Mouse (Mus musculus) heart, embryonic 12.5 days (tissue): ENCODE results near the gene Zfp512b. TPM values are rescaled to one million over a fixed set of nuclear protein-coding genes. Genes with fewer than 3 reads are reported as not detected.
A peak's percentile ranks its signal among the peaks of the same experiment; 100 is the strongest.

Experiments used
- ATAC-seq: fragments of 200-750 bp; cut with Nextera tagmentation; 2 replicates; pipeline ENCODE4 v1.8.0; 2017; ENCODE audit warnings: moderate TSS enrichment, moderate library complexity; ENCODE audit not compliant: insufficient number of reproducible peaks, low FRiP score
- H3K27ac ChIP-seq: fragments of 300-500 bp; sonication (generic); 2 replicates; pipeline ENCODE4 v1.5.1; 2016; ENCODE audit warnings: mild to moderate bottlenecking, moderate library complexity; ENCODE audit not compliant: poor library complexity, severe bottlenecking
- H3K27me3 ChIP-seq: fragments of 300-500 bp; sonication (generic); replicated peaks from 2 replicates; pipeline ENCODE4 v1.6.1; 2016; ENCODE audit warnings: mild to moderate bottlenecking, moderate library complexity
- H3K36me3 ChIP-seq: fragments of 300-500 bp; sonication (generic); 2 replicates; pipeline ENCODE4 v1.6.1; 2016; ENCODE audit warnings: mild to moderate bottlenecking, moderate library complexity
- H3K4me1 ChIP-seq: fragments of 300-500 bp; sonication (generic); replicated peaks from 2 replicates; pipeline ENCODE4 v1.6.1; 2016; ENCODE audit warnings: mild to moderate bottlenecking
- H3K4me2 ChIP-seq: fragments of 300-500 bp; sonication (generic); 2 replicates; pipeline ENCODE4 v1.6.1; 2016; ENCODE audit warnings: mild to moderate bottlenecking, moderate library complexity
- H3K4me3 ChIP-seq: fragments of 300-500 bp; sonication (generic); 2 replicates; pipeline ENCODE4 v1.5.1; 2016; ENCODE audit warnings: mild to moderate bottlenecking
- H3K9ac ChIP-seq: fragments of 300-500 bp; sonication (generic); 2 replicates; pipeline ENCODE4 v1.6.1; 2016; ENCODE audit warnings: mild to moderate bottlenecking, moderate library complexity
- H3K9me3 ChIP-seq: fragments of 300-500 bp; sonication (generic); replicated peaks from 2 replicates; pipeline ENCODE4 v1.6.1; 2016; ENCODE audit warnings: mild to moderate bottlenecking, moderate library complexity
- WGBS: fragments of 180-500 bp; shearing (Covaris S2); methylation state at CpG from one replicate; pipeline ENCODE4 v1.1.7; 2016; 5-methylcytosine and 5-hydroxymethylcytosine counted together
- microRNA-seq: library from miRNA; unstranded; fragments of <30 nt; microRNA quantifications from one replicate; pipeline ENCODE4, GENCODE M21; 2017
- polyA plus RNA-seq: library from polyadenylated mRNA; unstranded; fragments of >200 nt; fragmentation: Nextera tagmentation; extraction: Ambion mirVana; gene quantifications from 2 replicates; pipeline ENCODE4 v1.2.1, GENCODE M21; 2016

Zfp512b gene
- polyA plus RNA-seq, 1 experiment from 2014 or later: 44.8 TPM

DNA sequence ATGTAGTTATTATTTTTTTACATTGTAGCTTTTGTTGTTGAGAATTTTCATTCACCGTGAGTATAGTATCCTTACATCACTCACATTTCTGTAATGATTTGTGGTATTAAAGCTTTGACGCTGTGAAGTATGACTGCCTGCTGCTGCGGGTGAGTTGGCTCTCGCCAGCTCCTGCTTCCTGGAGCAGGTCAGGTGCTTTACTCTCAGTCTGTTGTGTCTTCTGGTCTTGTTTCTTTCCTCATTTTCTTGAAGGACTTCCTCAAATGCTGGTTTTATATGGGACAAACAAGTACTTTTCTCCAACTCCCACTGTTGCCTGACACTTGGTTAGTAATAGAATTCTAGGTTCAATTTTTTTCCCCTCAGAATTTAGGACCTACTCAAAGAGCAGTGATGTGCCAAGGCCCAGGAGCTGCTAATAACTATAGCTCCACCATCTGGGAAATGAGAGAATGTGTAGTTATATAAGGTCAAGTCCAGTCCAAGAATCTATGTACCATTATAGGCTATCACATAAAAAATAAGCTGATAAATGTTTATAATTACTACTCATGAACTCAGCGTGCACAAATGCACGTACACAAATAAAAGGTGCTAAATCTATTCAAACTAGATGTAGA is 50.7 kb downstream of the Zfp512b start:
- Histone ChIP-seq H3K36me3 (peaks cover 10% of the 10 kb centered on the region), H3K4me1 (peaks cover 10% of the 10 kb centered on the region), H3K27ac (no peak overlapping the region), H3K9ac (no peak overlapping the region), H3K27me3 (no peaks in the 10 kb centered on the region), H3K4me2 (no peak overlapping the region), H3K4me3 (no peak overlapping the region), H3K9me3 (no peaks in the 10 kb centered on the region)
- ATAC-seq: no peak
- 87% methylated on average over 6 of the region's 6 CpGs for WGBS

DNA sequence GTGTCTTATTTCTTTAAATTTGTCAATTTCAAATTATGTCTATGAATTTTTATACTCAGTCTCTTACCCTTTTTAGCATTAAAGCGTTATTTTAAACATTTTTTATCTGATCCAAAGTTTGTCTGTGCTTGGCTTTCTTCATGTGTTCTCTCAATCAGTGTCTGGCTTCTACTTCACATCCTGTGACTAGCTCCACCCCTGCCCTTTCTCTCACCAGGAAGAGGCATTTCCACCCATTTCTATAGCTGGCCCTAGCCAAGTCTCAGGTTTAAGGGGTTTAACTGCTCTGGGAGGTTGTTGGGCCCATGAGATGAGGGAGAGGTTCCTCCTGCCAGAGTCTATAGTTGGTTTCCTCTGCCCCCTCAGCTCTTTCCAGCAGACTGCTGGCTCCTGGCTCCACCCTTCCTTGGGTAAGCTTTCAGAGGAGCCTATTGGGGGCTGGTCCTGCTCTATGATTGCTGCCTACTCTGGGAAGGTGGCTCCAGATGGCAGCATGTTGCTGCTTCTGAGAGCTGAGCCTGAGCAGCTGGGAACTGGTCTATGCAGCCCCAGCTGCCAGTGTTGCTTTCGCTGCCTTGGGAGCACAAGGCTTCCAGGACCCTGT is 55.1 kb downstream of the Zfp512b start:
- peak; percentile 76 for ATAC-seq
- no peak overlapping the region for H3K4me3 ChIP-seq
- H3K4me2 ChIP-seq: peak overlapping the region; percentile 26
- H3K27me3 ChIP-seq: no peaks in the 10 kb centered on the region
- H3K4me1 ChIP-seq: peaks cover 10% of the 10 kb centered on the region
- 67% methylated on average over 2 of the region's 2 CpGs for WGBS
- no peaks in the 10 kb centered on the region for H3K9me3 ChIP-seq
- H3K27ac ChIP-seq: peak overlapping the region; percentile 63
- peaks cover 4% of the 10 kb centered on the region for H3K36me3 ChIP-seq
- H3K9ac ChIP-seq: peak overlapping the region; percentile 41; the same call in 1 of the 2 replicates

DNA sequence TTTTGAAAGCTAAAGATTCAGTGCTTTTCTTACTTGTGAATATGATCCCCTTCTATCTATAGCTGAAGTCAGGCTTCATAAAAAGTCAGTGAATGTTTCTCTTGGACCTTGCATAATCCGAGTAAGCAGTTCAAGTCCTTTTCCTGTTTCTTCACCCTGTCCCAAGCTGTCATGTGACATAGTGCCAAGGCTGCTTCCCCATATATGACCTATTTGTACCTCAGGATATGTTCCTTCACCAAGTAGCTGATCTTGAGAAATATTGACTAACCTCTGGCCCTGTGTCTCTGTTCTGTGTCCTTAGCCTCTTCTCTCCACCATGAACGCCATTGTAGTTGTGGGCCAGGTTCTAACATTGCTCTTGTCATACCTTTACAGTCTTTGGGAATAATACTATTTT is 56.2 kb downstream of the Zfp512b start:
- Histone ChIP-seq H3K4me1 (peaks cover 10% of the 10 kb centered on the region), H3K27me3 (no peaks in the 10 kb centered on the region), H3K9me3 (no peaks in the 10 kb centered on the region; the same call in 1 of the 2 replicates), H3K4me2 (no peak overlapping the region), H3K27ac (no peak overlapping the region), H3K36me3 (peaks cover 15% of the 10 kb centered on the region), H3K4me3 (no peak overlapping the region), H3K9ac (no peak overlapping the region)
- 77% methylated on average over 2 of the region's 2 CpGs for WGBS
- ATAC-seq: no peak

DNA sequence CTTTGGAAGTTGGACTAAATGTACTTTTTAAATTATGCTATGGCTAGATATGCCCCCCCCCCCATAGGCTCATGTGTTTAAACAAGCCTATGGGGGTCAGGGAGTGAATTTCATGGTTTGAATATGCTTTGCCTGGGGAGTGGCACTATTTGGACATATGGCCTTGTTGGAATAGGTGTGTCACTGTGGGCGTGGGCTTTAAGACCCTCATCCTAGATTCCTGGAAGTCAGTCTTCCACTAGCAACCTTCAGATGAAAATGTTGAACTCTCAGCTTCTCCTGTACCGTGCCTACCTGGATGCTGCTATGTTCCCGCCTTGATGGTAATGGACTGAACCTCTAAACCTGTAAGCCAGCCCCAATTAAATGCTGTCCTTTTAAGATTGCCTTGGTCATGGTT is 60.0 kb downstream of the Zfp512b start:
- no peaks in the 10 kb centered on the region for H3K27me3 ChIP-seq
- H3K9me3 ChIP-seq: peaks cover 3% of the 10 kb centered on the region
- no peak overlapping the region for H3K9ac ChIP-seq
- ATAC-seq: no peak
- WGBS: 94% methylated on average over 3 of the region's 3 CpGs
- H3K4me3 ChIP-seq: no peak overlapping the region
- peaks cover 3% of the 10 kb centered on the region for H3K4me1 ChIP-seq
- H3K4me2 ChIP-seq: no peak overlapping the region
- no peak overlapping the region for H3K27ac ChIP-seq
- H3K36me3 ChIP-seq: peaks cover 41% of the 10 kb centered on the region

Small RNAs within 50 kb of the gene (microRNA-seq; reads per million reads assigned to microRNA genes)
- gene Mir7006: not detected

Other genes starting within 250 kb of the Zfp512b start
- gene Zgpat, start 227.9 kb downstream of the Zfp512b start, polyA plus RNA-seq: 33.8 and 33.9 TPM in 2 replicates
- gene Arfrp1, start 227.4 kb downstream of the Zfp512b start, polyA plus RNA-seq: 50.0 and 54.1 TPM in 2 replicates
- gene Lime1, start 212.7 kb downstream of the Zfp512b start, polyA plus RNA-seq: 16.2 and 16.9 TPM in 2 replicates
- gene Zbtb46, start 133.4 kb downstream of the Zfp512b start, polyA plus RNA-seq: 13.5 and 15.1 TPM in 2 replicates
- 0.24 TPM in 1 of 2 replicates, not detected in the other for gene Abhd16b, start 99.6 kb downstream of the Zfp512b start, polyA plus RNA-seq
- 105 and 109 TPM in 2 replicates for gene Tpd52l2, start 95.7 kb downstream of the Zfp512b start, polyA plus RNA-seq
- 89.5 and 91.9 TPM in 2 replicates for gene Dnajc5, start 72.3 kb downstream of the Zfp512b start, polyA plus RNA-seq
- 64.2 and 65.3 TPM in 2 replicates for gene Uckl1, start 7.9 kb downstream of the Zfp512b start, polyA plus RNA-seq
- 46.8 and 48.8 TPM in 2 replicates for gene Prpf6, start 935 bp downstream of the Zfp512b start, polyA plus RNA-seq
- 12.4 and 13.4 TPM in 2 replicates for gene Samd10, start 6.4 kb upstream of the Zfp512b start, polyA plus RNA-seq
- not detected in 2 replicates for gene Gm29797, start 64.2 kb upstream of the Zfp512b start, polyA plus RNA-seq
- gene Sox18, start 78.8 kb upstream of the Zfp512b start, polyA plus RNA-seq: 24.7 and 26.3 TPM in 2 replicates
- gene Tcea2, start 87.5 kb upstream of the Zfp512b start, polyA plus RNA-seq: 13.1 and 15.4 TPM in 2 replicates
- gene Rgs19, start 101.2 kb upstream of the Zfp512b start, polyA plus RNA-seq: 43.5 and 45.4 TPM in 2 replicates
- not detected in 2 replicates for gene Lkaaear1, start 105.6 kb upstream of the Zfp512b start, polyA plus RNA-seq
- 7.7 and 9.8 TPM in 2 replicates for gene Oprl1, start 122.2 kb upstream of the Zfp512b start, polyA plus RNA-seq
- gene Myt1, start 170.5 kb upstream of the Zfp512b start, polyA plus RNA-seq: 0.06 TPM in 1 of 2 replicates, not detected in the other
- gene Pcmtd2, start 245.1 kb upstream of the Zfp512b start, polyA plus RNA-seq: 32.1 and 32.9 TPM in 2 replicates